Comparison of ENCODE assay signal across 8 mouse cellular contexts in genomic region chr2:162931123-162931673, GRCm38 (mm10). TPM values are rescaled to one million over a fixed set of nuclear protein-coding genes. Genes with fewer than 3 reads are reported as not detected.
A peak's percentile ranks its signal among the peaks of the same experiment; 100 is the strongest.
DNase-seq lines count a peak whose midpoint lies in the region; ATAC-seq lines count a peak whose summit lies in the region.

Srsf6 (plus strand) TSS chr2:162931528.

- WGBS in hindbrain, embryonic 12.5 days = under 1% methylated on average over 66 of the region's 68 CpGs

- DNase-seq in Muller cell, postnatal 12 days (ENCODE audit: inconsistent ontology term) = peak; percentile 96
- peak; percentile 96 to 97 for DNase-seq in cerebellum, postnatal 10 days
- DNase-seq in frontal cortex, postnatal 10 days (ENCODE audit: low spot score in 2 of 2) = peak; percentile 79 to 86
- peak; percentile 93 for DNase-seq in layer of hippocampus, postnatal 14 days (ENCODE audit: low spot score in 2 of 2)
- peak; percentile 90 for DNase-seq in lung, postnatal 14 days
- DNase-seq in retina, adult 2 months (ENCODE audit: low read depth, low spot score) = peak; percentile 90
- peak; percentile 86 to 90 for DNase-seq in thymus, postnatal 36 days

- peak within 1 kb of the TSS; percentile 100 for H3K9ac ChIP-seq in hindbrain, embryonic 12.5 days

- peak within 1 kb of the TSS; percentile 98 for H3K27ac ChIP-seq in hindbrain, embryonic 12.5 days

- peaks cover 33% of the 10 kb centered on the region for H3K36me3 ChIP-seq in hindbrain, embryonic 12.5 days

- H3K4me1 ChIP-seq in hindbrain, embryonic 12.5 days = peaks cover 18% of the 10 kb centered on the region

- peak within 1 kb of the TSS; percentile 78 for H3K4me2 ChIP-seq in hindbrain, embryonic 12.5 days (replicated peaks)

- 0 out of 2 replicates have a peak, but pooled peaks cover 8% of the 10 kb centered on the region for H3K27me3 ChIP-seq in hindbrain, embryonic 12.5 days

- peak within 1 kb of the TSS; percentile 98 for H3K4me3 ChIP-seq in hindbrain, embryonic 12.5 days

- no peaks in the 10 kb centered on the region for H3K9me3 ChIP-seq in hindbrain, embryonic 12.5 days (replicated peaks)

- peak; percentile 94 for ATAC-seq in hindbrain, embryonic 12.5 days (ENCODE audit: low FRiP score)

RNA-seq across cellular contexts. Expression of gene Srsf6, which starts in this region (rescaled TPM):
- polyA plus RNA-seq in hindbrain, embryonic 12.5 days (2016; fragmentation: Nextera tagmentation; extraction: Ambion mirVana) = 223 and 252 TPM in 2 replicates
- 100 to 1,000 TPM; 116 to 118 TPM for total RNA-seq in layer of hippocampus, postnatal 14 days (2021)

Comparison
In these comparisons a context has a peak if more than half of its experiments do, and no peak if none do; other contexts are left out.
1. Peak in every context shown above with its lines: DNase-seq, ATAC-seq, H3K4me3 ChIP-seq and H3K27ac ChIP-seq.